Mouse (Mus musculus) lung, adult 2 months (tissue): ENCODE results near the gene Kcne1.
A peak's percentile ranks its signal among the peaks of the same experiment; 100 is the strongest.

Experiments
- CTCF ChIP-seq: fragments of 200-500 bp; IDR thresholded peaks from 2 replicates; pipeline ENCODE4 v1.5.1; 2011; ENCODE audit warnings: mild to moderate bottlenecking, low read length, control low read depth; ENCODE audit not compliant: insufficient read depth
- POLR2A ChIP-seq: fragments of 200-500 bp; IDR thresholded peaks from 2 replicates; pipeline ENCODE4 v1.6.1; 2011; ENCODE audit warnings: low read depth, mild to moderate bottlenecking, control low read depth, low read length, borderline replicate concordance; ENCODE audit errors: extremely low read depth

DNA sequence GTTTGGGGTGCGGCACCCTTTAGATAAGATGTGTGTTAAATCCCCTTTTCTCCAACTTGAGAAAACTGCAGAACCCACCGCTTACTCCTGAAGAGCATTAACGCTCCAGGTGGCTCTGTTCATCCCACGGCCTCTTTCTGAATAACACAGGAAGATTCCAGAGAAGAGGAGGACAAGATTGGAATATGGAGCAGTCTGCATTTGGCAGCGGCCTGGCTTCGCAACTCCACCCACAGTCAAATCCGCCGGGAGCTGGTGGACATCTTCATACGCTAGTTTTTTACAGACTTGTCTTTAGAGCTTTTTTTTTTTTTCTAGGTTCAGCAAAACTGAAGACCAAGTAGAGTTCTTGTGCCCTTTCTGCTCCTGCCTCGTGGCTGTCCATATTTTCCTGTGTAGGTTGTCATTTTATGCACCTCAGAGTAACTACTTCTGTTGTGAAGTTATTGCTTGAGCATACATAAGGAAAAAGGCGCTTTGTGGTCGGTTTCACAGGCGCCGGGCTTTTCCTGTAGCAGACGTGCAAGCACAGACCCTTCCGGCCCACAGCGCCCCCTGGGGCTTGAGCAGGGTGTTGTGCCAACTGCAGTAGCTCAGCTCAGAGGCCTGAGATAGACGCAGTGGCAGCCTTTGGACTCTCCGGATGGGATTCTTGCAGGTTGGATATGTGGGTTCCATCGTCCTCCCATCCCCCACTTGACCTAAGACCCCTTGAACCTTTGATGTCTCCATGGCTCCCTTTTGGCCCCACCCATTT, 39.7 kb downstream of the Kcne1 start:
- TF ChIP-seq POLR2A: no peak
- peak; percentile 59 for TF ChIP-seq CTCF
